Comparison of ENCODE assay signal across 24 mouse cellular contexts in genomic region chr5:123129170-123129757, GRCm38 (mm10). TPM values are rescaled to one million over a fixed set of nuclear protein-coding genes. Genes with fewer than 3 reads are reported as not detected.
A peak's percentile ranks its signal among the peaks of the same experiment; 100 is the strongest.
DNase-seq lines count a peak whose midpoint lies in the region; ATAC-seq and TF ChIP-seq lines count a peak whose summit lies in the region.
"Had no signal": no experiment of that assay in that cellular context is flagged by ENCODE, and none has a peak within 500 bp of the region (broad histone marks: within the 10 kb centered on the region; RNA-seq: fewer than 3 reads in every experiment).

No protein-coding gene starts in this region.

- H3K9ac ChIP-seq in heart, embryonic 13.5 days = peak overlapping the region; percentile 44; the same call in 1 of the 2 replicates
- 0 out of 2 replicates have a peak overlapping the region, but pooled peaks have one; percentile 2 for H3K9ac ChIP-seq in midbrain, embryonic 11.5 days (ENCODE audit: low read length)
- no peak overlapping the region for H3K9ac ChIP-seq in midbrain, postnatal 0 days (replicated peaks; ENCODE audit: low read length, poor library complexity, severe bottlenecking)
- no peak overlapping the region for H3K9ac ChIP-seq in liver, embryonic 15.5 days
- no peak overlapping the region for H3K9ac ChIP-seq in intestine, postnatal 0 days (ENCODE audit: low read depth, low read length)
- H3K9ac ChIP-seq: embryonic facial prominence, embryonic 15.5 days; liver, embryonic 13.5 days; midbrain, embryonic 15.5 days had no signal

- peaks cover 48% of the 10 kb centered on the region for H3K4me1 ChIP-seq in heart, embryonic 13.5 days
- H3K4me1 ChIP-seq in midbrain, embryonic 11.5 days (ENCODE audit: control insufficient read depth, insufficient read depth, low read length) = peaks cover 21% of the 10 kb centered on the region
- H3K4me1 ChIP-seq in midbrain, postnatal 0 days (ENCODE audit: insufficient read depth, low read length) = peaks cover 5% of the 10 kb centered on the region; the same call in 1 of the 2 replicates
- peaks cover 8% of the 10 kb centered on the region; the same call in 1 of the 2 replicates for H3K4me1 ChIP-seq in bone marrow, adult 2 months (ENCODE audit: control insufficient read depth, insufficient read depth, low read length)
- H3K4me1 ChIP-seq in liver, embryonic 15.5 days (replicated peaks) = peaks cover 84% of the 10 kb centered on the region
- H3K4me1 ChIP-seq in intestine, postnatal 0 days (replicated peaks; ENCODE audit: control insufficient read depth, insufficient read depth, low read length) = no peaks in the 10 kb centered on the region; the same call in none of the 2 replicates
- H3K4me1 ChIP-seq in midbrain, embryonic 10.5 days = peaks cover 32% of the 10 kb centered on the region

- TF ChIP-seq CTCF in midbrain, postnatal 0 days (IDR thresholded peaks at IDR 0.05) = no peak
- no peak for TF ChIP-seq CTCF in bone marrow, adult 2 months (IDR thresholded peaks at IDR 0.05; ENCODE audit: control insufficient read depth, insufficient read depth, low read length)
- TF ChIP-seq CTCF in intestine, postnatal 0 days (IDR thresholded peaks at IDR 0.05; ENCODE audit: low read depth) = no peak

- no peak overlapping the region for H3K27ac ChIP-seq in heart, embryonic 13.5 days (replicated peaks)
- H3K27ac ChIP-seq in midbrain, embryonic 11.5 days (ENCODE audit: low read depth, low read length) = no peak overlapping the region
- no peak overlapping the region for H3K27ac ChIP-seq in midbrain, postnatal 0 days (ENCODE audit: low read depth, low read length)
- H3K27ac ChIP-seq in bone marrow, adult 2 months (ENCODE audit: control insufficient read depth, insufficient read depth, low read depth, low read length, poor library complexity) = peak overlapping the region; percentile 98
- peak overlapping the region; percentile 66; the same call in 1 of the 2 replicates for H3K27ac ChIP-seq in liver, embryonic 15.5 days (replicated peaks)
- H3K27ac ChIP-seq in intestine, postnatal 0 days (ENCODE audit: low read depth, low read length) = no peak overlapping the region
- H3K27ac ChIP-seq in midbrain, embryonic 10.5 days (replicated peaks) = no peak overlapping the region
- H3K27ac ChIP-seq: embryonic facial prominence, embryonic 15.5 days; limb, embryonic 10.5 days; midbrain, embryonic 15.5 days had no signal

- H3K9me3 ChIP-seq in heart, embryonic 13.5 days = no peaks in the 10 kb centered on the region
- no peaks in the 10 kb centered on the region for H3K9me3 ChIP-seq in midbrain, embryonic 11.5 days (ENCODE audit: control insufficient read depth, low read length)
- H3K9me3 ChIP-seq in midbrain, postnatal 0 days (ENCODE audit: low read length) = no peaks in the 10 kb centered on the region
- H3K9me3 ChIP-seq in liver, embryonic 15.5 days (replicated peaks) = no peaks in the 10 kb centered on the region
- no peaks in the 10 kb centered on the region for H3K9me3 ChIP-seq in intestine, postnatal 0 days (ENCODE audit: control insufficient read depth)
- H3K9me3 ChIP-seq in midbrain, embryonic 10.5 days (replicated peaks) = no peaks in the 10 kb centered on the region
- H3K9me3 ChIP-seq: embryonic facial prominence, embryonic 15.5 days; limb, embryonic 10.5 days; liver, embryonic 13.5 days; midbrain, embryonic 15.5 days had no signal

- DNase-seq in heart, postnatal 10 days = no peak
- DNase-seq in midbrain, embryonic 11.5 days (ENCODE audit: low spot score, missing footprints) = no peak
- DNase-seq in midbrain, postnatal 0 days (ENCODE audit: low spot score) = no peak
- no peak for DNase-seq in midbrain, embryonic 10.5 days (ENCODE audit: low spot score)
- DNase-seq: adrenal gland, adult 8-10 months; cerebellum, postnatal 14 days; gastrocnemius, postnatal 36 days; kidney, adult 9 months; layer of hippocampus, adult 9-11 months; liver, embryonic 13.5 days; right cerebral cortex, postnatal 4 days had no signal

- H3K27me3 ChIP-seq in heart, embryonic 13.5 days (replicated peaks) = no peaks in the 10 kb centered on the region
- no peaks in the 10 kb centered on the region for H3K27me3 ChIP-seq in midbrain, embryonic 11.5 days (ENCODE audit: control insufficient read depth, insufficient read depth, low read length)
- H3K27me3 ChIP-seq in midbrain, postnatal 0 days (ENCODE audit: insufficient read depth, low read length) = no peaks in the 10 kb centered on the region
- peaks cover 18% of the 10 kb centered on the region for H3K27me3 ChIP-seq in liver, embryonic 15.5 days
- no peaks in the 10 kb centered on the region for H3K27me3 ChIP-seq in intestine, postnatal 0 days (replicated peaks; ENCODE audit: control insufficient read depth, insufficient read depth, low read length)
- peaks cover 16% of the 10 kb centered on the region for H3K27me3 ChIP-seq in midbrain, embryonic 10.5 days (ENCODE audit: low read depth, poor library complexity, severe bottlenecking)
- H3K27me3 ChIP-seq: embryonic facial prominence, embryonic 15.5 days; midbrain, embryonic 15.5 days had no signal

- 73% methylated on average over 10 of the region's 10 CpGs for WGBS in heart, embryonic 13.5 days
- 85% methylated on average over 10 of the region's 10 CpGs for WGBS in midbrain, embryonic 11.5 days
- WGBS in midbrain, postnatal 0 days = 90% methylated on average over 10 of the region's 10 CpGs
- 20% methylated on average over 10 of the region's 10 CpGs for WGBS in bone marrow, adult 2 months
- 43% methylated on average over 10 of the region's 10 CpGs for whole genome bisulfite sequencing in liver, embryonic 15.5 days (ENCODE audit: insufficient replicate concordance)
- WGBS in intestine, postnatal 0 days = 89% methylated on average over 10 of the region's 10 CpGs
- 92% methylated on average over 10 of the region's 10 CpGs for WGBS in midbrain, embryonic 10.5 days

- TF ChIP-seq POLR2A in bone marrow, adult 2 months (IDR thresholded peaks at IDR 0.05; ENCODE audit: borderline replicate concordance, control insufficient read depth, low read depth, low read length) = no peak

- no peak for ATAC-seq in heart, embryonic 13.5 days (ENCODE audit: extremely low read depth, insufficient number of reproducible peaks, low FRiP score, low TSS enrichment)
- ATAC-seq in midbrain, embryonic 11.5 days (ENCODE audit: low FRiP score) = no peak
- no peak for ATAC-seq in midbrain, postnatal 0 days (ENCODE audit: low FRiP score)
- no peak for ATAC-seq in liver, embryonic 15.5 days (ENCODE audit: insufficient read depth)
- ATAC-seq in intestine, postnatal 0 days = no peak
- ATAC-seq: forebrain, embryonic 16.5 days; midbrain, embryonic 15.5 days had no signal

- peaks cover 26% of the 10 kb centered on the region for H3K36me3 ChIP-seq in heart, embryonic 13.5 days
- H3K36me3 ChIP-seq in midbrain, embryonic 11.5 days (ENCODE audit: control insufficient read depth, insufficient read depth, low read length) = peaks cover 3% of the 10 kb centered on the region; the same call in 1 of the 2 replicates
- H3K36me3 ChIP-seq in midbrain, postnatal 0 days (ENCODE audit: insufficient read depth, low read length) = no peaks in the 10 kb centered on the region
- peaks cover 13% of the 10 kb centered on the region for H3K36me3 ChIP-seq in liver, embryonic 15.5 days (replicated peaks)
- no peaks in the 10 kb centered on the region; the same call in 1 of the 2 replicates for H3K36me3 ChIP-seq in intestine, postnatal 0 days (ENCODE audit: control insufficient read depth, insufficient read depth)
- H3K36me3 ChIP-seq in midbrain, embryonic 10.5 days = peaks cover 78% of the 10 kb centered on the region

- H3K4me3 ChIP-seq in heart, embryonic 13.5 days = no peak overlapping the region
- no peak overlapping the region for H3K4me3 ChIP-seq in midbrain, embryonic 11.5 days (ENCODE audit: low read depth, low read length)
- no peak overlapping the region for H3K4me3 ChIP-seq in midbrain, postnatal 0 days (ENCODE audit: low read depth, low read length)
- H3K4me3 ChIP-seq in bone marrow, adult 2 months (replicated peaks; ENCODE audit: control insufficient read depth, low read depth, low read length) = no peak overlapping the region
- H3K4me3 ChIP-seq in liver, embryonic 15.5 days (replicated peaks) = no peak overlapping the region
- no peak overlapping the region for H3K4me3 ChIP-seq in intestine, postnatal 0 days (ENCODE audit: low read depth, low read length)
- no peak overlapping the region for H3K4me3 ChIP-seq in midbrain, embryonic 10.5 days
- H3K4me3 ChIP-seq: embryonic facial prominence, embryonic 15.5 days; limb, embryonic 10.5 days; liver, embryonic 13.5 days; midbrain, embryonic 15.5 days had no signal

- intact Hi-C loops in heart, postnatal 10 days (cut with DNase I) = no loop called here

- H3K4me2 ChIP-seq in heart, embryonic 13.5 days = no peak overlapping the region
- H3K4me2 ChIP-seq in midbrain, embryonic 11.5 days = no peak overlapping the region
- H3K4me2 ChIP-seq in midbrain, postnatal 0 days (ENCODE audit: low read depth, low read length, poor library complexity, severe bottlenecking) = no peak overlapping the region
- H3K4me2 ChIP-seq in liver, embryonic 15.5 days = 0 out of 2 replicates have a peak overlapping the region, but pooled peaks have one; percentile 21
- H3K4me2 ChIP-seq in intestine, postnatal 0 days (replicated peaks; ENCODE audit: low read depth) = no peak overlapping the region
- H3K4me2 ChIP-seq: embryonic facial prominence, embryonic 15.5 days; midbrain, embryonic 15.5 days had no signal

RNA-seq across cellular contexts. Expression of gene Rhof, which starts 3.2 kb away (rescaled TPM):
- 0.94 and 1.7 TPM in 2 replicates for polyA plus RNA-seq in heart, embryonic 13.5 days (2015; fragmentation: Nextera tagmentation; extraction: Ambion mirVana)
- under 1 TPM; 0.64 to 0.77 TPM for total RNA-seq in heart, postnatal 10 days (2021)
- 1.6 TPM in 2 replicates for polyA plus RNA-seq in midbrain, embryonic 11.5 days (2014; fragmentation: Nextera tagmentation; extraction: Ambion mirVana)
- 37.2 and 47.8 TPM in 2 replicates for total RNA-seq in midbrain, postnatal 0 days (2014; rRNA removed)
- polyA plus RNA-seq in midbrain, postnatal 0 days (2015; fragmentation: Nextera tagmentation; extraction: Ambion mirVana) = 41.7 and 45.3 TPM in 2 replicates
- polyA plus RNA-seq in bone marrow, adult 2 months (2011; ENCODE audit: insufficient read depth, insufficient read length, low replicate concordance, missing spikeins) = 4.0 and 7.2 TPM in 2 replicates
- 1.7 and 2.1 TPM in 2 replicates for polyA plus RNA-seq in liver, embryonic 15.5 days (2015; fragmentation: Nextera tagmentation; extraction: Ambion mirVana)
- 17.0 TPM in 2 replicates for polyA plus RNA-seq in intestine, postnatal 0 days (2015; fragmentation: Nextera tagmentation; extraction: Ambion mirVana)
- polyA plus RNA-seq in midbrain, embryonic 10.5 days (2016; fragmentation: Nextera tagmentation; extraction: Ambion mirVana) = 1.4 and 1.9 TPM in 2 replicates

RNA-seq across cellular contexts. Expression of gene Setd1b, which starts 12.7 kb away (rescaled TPM):
- polyA plus RNA-seq in heart, embryonic 13.5 days (2015; fragmentation: Nextera tagmentation; extraction: Ambion mirVana) = 6.1 and 6.2 TPM in 2 replicates
- total RNA-seq in heart, postnatal 10 days (2021) = 10 to 100 TPM; 19.6 to 22.1 TPM
- 9.8 and 10.0 TPM in 2 replicates for polyA plus RNA-seq in midbrain, embryonic 11.5 days (2014; fragmentation: Nextera tagmentation; extraction: Ambion mirVana)
- 5.3 and 5.9 TPM in 2 replicates for total RNA-seq in midbrain, postnatal 0 days (2014; rRNA removed)
- 7.2 and 8.8 TPM in 2 replicates for polyA plus RNA-seq in midbrain, postnatal 0 days (2015; fragmentation: Nextera tagmentation; extraction: Ambion mirVana)
- polyA plus RNA-seq in bone marrow, adult 2 months (2011; ENCODE audit: insufficient read depth, insufficient read length, low replicate concordance, missing spikeins) = 27.7 and 34.2 TPM in 2 replicates
- polyA plus RNA-seq in liver, embryonic 15.5 days (2015; fragmentation: Nextera tagmentation; extraction: Ambion mirVana) = 3.9 and 4.2 TPM in 2 replicates
- 5.4 and 6.7 TPM in 2 replicates for polyA plus RNA-seq in intestine, postnatal 0 days (2015; fragmentation: Nextera tagmentation; extraction: Ambion mirVana)
- polyA plus RNA-seq in midbrain, embryonic 10.5 days (2016; fragmentation: Nextera tagmentation; extraction: Ambion mirVana) = 7.4 and 7.9 TPM in 2 replicates

RNA-seq across cellular contexts. Expression of gene Psmd9, which starts 39.9 kb away (rescaled TPM):
- polyA plus RNA-seq in heart, embryonic 13.5 days (2015; fragmentation: Nextera tagmentation; extraction: Ambion mirVana) = 57.2 and 62.8 TPM in 2 replicates
- 10 to 100 TPM; 20.5 to 24.6 TPM for total RNA-seq in heart, postnatal 10 days (2021)
- polyA plus RNA-seq in midbrain, embryonic 11.5 days (2014; fragmentation: Nextera tagmentation; extraction: Ambion mirVana) = 59.6 and 60.7 TPM in 2 replicates
- 26.1 and 26.5 TPM in 2 replicates for total RNA-seq in midbrain, postnatal 0 days (2014; rRNA removed)
- polyA plus RNA-seq in midbrain, postnatal 0 days (2015; fragmentation: Nextera tagmentation; extraction: Ambion mirVana) = 76.3 and 81.8 TPM in 2 replicates
- polyA plus RNA-seq in bone marrow, adult 2 months (2011; ENCODE audit: insufficient read depth, insufficient read length, low replicate concordance, missing spikeins) = 70.7 and 83.3 TPM in 2 replicates
- 70.1 and 77.2 TPM in 2 replicates for polyA plus RNA-seq in liver, embryonic 15.5 days (2015; fragmentation: Nextera tagmentation; extraction: Ambion mirVana)
- 50.9 and 57.5 TPM in 2 replicates for polyA plus RNA-seq in intestine, postnatal 0 days (2015; fragmentation: Nextera tagmentation; extraction: Ambion mirVana)
- 75.7 and 78.5 TPM in 2 replicates for polyA plus RNA-seq in midbrain, embryonic 10.5 days (2016; fragmentation: Nextera tagmentation; extraction: Ambion mirVana)

RNA-seq across cellular contexts. Expression of gene Hpd, which starts 53.3 kb away (rescaled TPM):
- 0.37 and 1.5 TPM in 2 replicates for polyA plus RNA-seq in heart, embryonic 13.5 days (2015; fragmentation: Nextera tagmentation; extraction: Ambion mirVana)
- not detected for total RNA-seq in heart, postnatal 10 days (2021)
- not detected in 2 replicates for polyA plus RNA-seq in midbrain, embryonic 11.5 days (2014; fragmentation: Nextera tagmentation; extraction: Ambion mirVana)
- not detected in 2 replicates for total RNA-seq in midbrain, postnatal 0 days (2014; rRNA removed)
- polyA plus RNA-seq in midbrain, postnatal 0 days (2015; fragmentation: Nextera tagmentation; extraction: Ambion mirVana) = not detected in 2 replicates
- polyA plus RNA-seq in bone marrow, adult 2 months (2011; ENCODE audit: insufficient read depth, insufficient read length, low replicate concordance, missing spikeins) = 3.2 and 21.0 TPM in 2 replicates
- 61.7 and 87.5 TPM in 2 replicates for polyA plus RNA-seq in liver, embryonic 15.5 days (2015; fragmentation: Nextera tagmentation; extraction: Ambion mirVana)
- polyA plus RNA-seq in intestine, postnatal 0 days (2015; fragmentation: Nextera tagmentation; extraction: Ambion mirVana) = 3.9 and 4.7 TPM in 2 replicates
- not detected in 2 replicates for polyA plus RNA-seq in midbrain, embryonic 10.5 days (2016; fragmentation: Nextera tagmentation; extraction: Ambion mirVana)
- total RNA-seq: left cerebral cortex, adult 8-10 months had no signal
- polyA plus RNA-seq: brain, embryonic 14.5 days; C2C12; embryonic facial prominence, embryonic 15.5 days; forebrain, embryonic 16.5 days; hindbrain, embryonic 11.5 days; inflammation-experienced regulatory T-cells, adult 6 months; limb, embryonic 10.5 days; midbrain, embryonic 15.5 days had no signal

Comparison
In these comparisons a context has a peak if more than half of its experiments do, and no peak if none do; other contexts are left out.
1. H3K9ac ChIP-seq: peak in heart, embryonic 13.5 days (single experiment) and midbrain, embryonic 11.5 days (single experiment); none in midbrain, postnatal 0 days (single experiment), liver, embryonic 15.5 days (single experiment) and intestine, postnatal 0 days (single experiment).
2. H3K27ac ChIP-seq: peak in bone marrow, adult 2 months (single experiment) and liver, embryonic 15.5 days (single experiment); none in heart, embryonic 13.5 days (single experiment), midbrain, embryonic 11.5 days (single experiment), midbrain, postnatal 0 days (single experiment), intestine, postnatal 0 days (single experiment) and midbrain, embryonic 10.5 days (single experiment).